Mouse (Mus musculus) c-Kit-positive CD71-negative TER-119-negative erythroid progenitor cells, embryonic 14.5 days (primary cell): ENCODE measurements at regions not wholly inside any gene's neighbourhood (a gene's known extent, or its start where the extent isn't known, plus 50 kb on each side); places are given as distances from the start of the nearest gene placed in this dataset.

Source experiments
- DNase-seq: peaks from one replicate; pipeline ENCODE4 v3.0.0-alpha.2; 2013; ENCODE audit warnings: low read depth

DNA sequence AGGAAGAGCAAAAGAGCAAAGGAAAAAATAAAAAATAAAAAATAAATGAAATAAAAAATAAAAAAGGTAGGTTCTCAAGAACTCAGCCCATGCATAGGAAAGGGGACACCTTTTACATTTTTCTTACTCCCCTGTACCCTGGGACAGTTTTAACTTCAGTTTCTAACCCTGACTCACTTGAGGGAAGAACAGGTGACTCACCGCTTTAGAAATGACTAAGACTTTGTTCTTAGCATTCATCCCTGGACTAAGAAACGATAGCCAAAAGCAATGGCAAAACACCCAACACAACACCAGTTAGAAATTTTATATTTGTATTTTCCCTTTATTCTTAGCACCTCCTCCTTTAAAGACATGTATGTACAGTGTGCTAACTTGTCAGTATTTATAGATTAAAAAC is 161.5 kb upstream of the Samsn1 start:
- no peak for DNase-seq

GRCm38 (mm10) chr16:76183105-76183504 is 161.0 kb upstream of the Samsn1 start:
- no peak for DNase-seq

DNA sequence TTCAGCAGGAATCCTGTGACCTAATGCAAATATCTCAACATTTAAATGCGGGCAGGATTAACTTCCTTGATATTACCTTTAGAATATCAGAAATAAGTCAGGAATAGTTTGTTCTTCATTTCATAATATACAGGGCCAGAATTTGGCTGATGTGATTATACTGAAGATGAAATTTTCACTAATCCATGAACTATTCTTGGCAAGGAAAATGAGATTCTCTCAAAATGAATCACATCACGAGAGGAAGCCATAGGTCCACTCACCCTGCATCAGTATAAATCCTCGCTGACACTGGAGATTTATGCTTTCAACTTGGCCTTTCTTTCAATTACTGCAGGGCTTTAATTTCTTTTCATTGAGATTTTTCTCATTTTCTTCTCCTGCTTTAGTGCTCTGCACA is 159.5 kb upstream of the Samsn1 start:
- DNase-seq, result no peak

DNA sequence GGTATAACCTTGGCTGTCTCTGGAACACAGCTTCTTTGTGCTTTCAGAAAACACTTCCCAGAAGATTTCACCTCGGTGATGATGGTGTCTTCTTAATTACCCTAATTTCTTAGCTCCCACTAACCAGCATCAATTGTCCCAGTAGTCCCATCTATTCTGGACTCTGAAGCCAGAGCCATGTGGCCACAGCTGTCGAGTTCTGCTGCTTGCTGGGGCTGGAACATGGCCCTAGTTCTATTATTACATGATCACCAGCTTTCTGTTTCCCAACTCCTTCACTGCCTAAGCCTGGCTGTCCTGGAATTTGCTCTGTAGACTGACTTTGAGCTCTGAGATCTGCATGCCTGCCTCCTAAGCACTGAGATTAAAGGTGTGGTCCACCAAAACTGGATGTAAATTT is 145.6 kb upstream of the Samsn1 start:
- DNase-seq, result no peak

DNA sequence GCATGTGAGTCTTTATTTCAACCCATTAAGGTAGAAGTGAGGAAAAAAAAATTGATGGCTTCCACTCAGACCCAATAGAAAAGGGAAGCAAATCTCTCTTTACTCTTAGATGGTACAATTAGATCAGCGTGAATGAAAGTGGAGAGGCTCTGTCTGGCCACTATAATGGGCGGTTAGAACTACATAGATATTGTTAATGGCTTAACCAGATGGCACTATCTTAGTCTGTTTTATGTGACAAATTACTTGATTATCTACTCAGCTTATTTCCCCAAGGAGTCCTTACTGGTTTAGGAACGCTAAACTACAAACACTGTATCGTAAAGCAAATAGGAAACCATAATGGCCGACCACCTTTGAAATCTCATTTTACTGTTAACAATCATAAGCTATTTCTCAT is 138.8 kb upstream of the Samsn1 start:
- no peak for DNase-seq

DNA sequence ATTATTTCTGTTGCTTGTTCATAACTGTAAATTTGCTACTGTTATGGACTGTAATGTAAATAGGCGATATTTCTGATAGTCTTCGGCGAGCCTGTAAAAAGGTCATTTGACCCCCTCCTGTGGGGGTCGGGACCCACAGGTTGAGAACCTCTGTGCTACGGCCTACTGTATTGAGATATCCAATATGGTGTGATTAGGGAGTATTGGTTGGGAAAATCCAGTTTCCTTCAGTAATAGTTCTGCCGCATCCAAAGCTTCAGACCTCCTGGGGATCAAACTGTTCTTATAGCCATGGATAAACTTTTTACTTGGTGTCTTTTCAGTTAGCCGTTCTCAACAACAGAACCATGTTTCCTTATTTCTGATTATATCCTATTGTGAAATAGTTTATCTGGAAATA is 136.5 kb upstream of the Samsn1 start:
- no peak for DNase-seq

GRCm38 (mm10) chr16:76153766-76154525 is 131.9 kb upstream of the Samsn1 start:
- no peak for DNase-seq

DNA sequence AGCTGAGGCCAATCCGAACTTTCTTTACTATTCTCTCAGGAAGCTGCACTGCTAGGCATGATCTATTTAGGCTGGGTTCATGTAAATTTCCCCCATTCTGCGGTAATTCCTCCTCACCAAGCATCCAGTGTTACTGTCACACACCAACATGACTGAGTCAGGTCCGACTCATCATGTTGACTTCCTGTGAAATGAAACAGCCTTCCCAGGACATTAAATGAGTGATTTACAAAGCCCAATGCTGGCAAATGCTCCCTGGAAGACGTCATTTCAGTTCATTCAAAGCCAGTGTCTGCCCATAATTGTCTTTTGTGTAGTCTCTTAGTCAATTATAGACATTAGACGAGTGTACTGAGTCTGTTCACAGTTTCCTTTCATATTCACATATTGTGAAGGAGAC is 127.5 kb upstream of the Samsn1 start:
- DNase-seq, result no peak

DNA sequence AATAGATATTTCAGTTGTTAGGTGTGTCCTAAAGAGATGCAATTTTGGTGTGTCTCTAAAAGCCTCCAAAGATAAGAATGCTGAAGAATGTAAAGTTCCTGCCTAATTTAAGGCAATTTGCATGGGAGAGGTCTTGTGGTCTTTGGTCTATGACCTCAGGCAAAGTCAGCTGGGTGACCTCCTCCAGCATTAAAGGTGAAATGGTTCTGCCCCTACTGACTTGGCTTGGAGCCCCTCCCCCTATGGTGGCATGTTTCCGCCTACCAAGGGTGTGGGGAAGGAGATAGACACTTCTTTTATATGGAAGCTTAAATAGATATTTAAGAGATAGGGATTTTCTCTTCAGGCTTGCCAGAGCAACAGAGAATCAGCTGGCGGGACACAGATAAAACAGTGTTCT is 111.8 kb upstream of the Samsn1 start:
- no peak for DNase-seq

DNA sequence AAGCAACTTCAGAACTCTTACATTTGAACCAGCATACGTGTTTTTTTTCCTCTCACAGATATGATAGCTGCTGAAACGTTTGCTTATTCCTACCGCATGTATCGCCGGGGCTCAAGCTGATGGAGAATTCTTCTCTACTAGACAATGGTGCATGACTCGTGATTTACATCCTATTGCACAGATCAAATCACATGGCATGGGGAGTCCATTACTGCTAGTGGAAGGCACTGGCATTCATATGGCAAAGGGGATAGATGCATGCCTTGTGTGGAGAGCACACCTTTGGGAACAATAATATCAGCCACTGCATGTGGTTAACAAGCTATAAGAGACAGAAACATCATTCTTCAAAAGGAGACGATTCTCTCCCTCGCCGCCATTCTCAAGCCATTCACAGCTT is 108.4 kb upstream of the Samsn1 start:
- DNase-seq, result no peak

GRCm38 (mm10) chr16:76129982-76130381 is 107.9 kb upstream of the Samsn1 start:
- peak; percentile 60 for DNase-seq

DNA sequence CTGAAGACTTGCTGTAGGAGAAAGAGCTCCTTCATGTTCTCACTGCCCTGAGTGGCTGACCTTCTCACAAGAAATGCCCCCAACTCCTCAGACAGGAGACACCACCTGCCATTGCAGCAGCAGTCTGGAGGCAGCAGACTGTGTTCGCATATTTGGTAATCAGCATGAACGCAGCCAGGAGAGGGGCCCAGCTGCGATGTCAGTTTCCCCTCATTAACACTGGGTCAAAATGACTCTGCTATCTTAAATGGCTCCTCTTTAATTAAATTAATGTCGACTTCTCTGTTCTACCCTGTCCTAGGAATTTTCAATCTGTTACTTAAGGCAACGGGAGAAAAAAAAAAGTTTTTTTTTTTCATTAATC is 100.9 kb upstream of the Samsn1 start:
- no peak for DNase-seq

DNA sequence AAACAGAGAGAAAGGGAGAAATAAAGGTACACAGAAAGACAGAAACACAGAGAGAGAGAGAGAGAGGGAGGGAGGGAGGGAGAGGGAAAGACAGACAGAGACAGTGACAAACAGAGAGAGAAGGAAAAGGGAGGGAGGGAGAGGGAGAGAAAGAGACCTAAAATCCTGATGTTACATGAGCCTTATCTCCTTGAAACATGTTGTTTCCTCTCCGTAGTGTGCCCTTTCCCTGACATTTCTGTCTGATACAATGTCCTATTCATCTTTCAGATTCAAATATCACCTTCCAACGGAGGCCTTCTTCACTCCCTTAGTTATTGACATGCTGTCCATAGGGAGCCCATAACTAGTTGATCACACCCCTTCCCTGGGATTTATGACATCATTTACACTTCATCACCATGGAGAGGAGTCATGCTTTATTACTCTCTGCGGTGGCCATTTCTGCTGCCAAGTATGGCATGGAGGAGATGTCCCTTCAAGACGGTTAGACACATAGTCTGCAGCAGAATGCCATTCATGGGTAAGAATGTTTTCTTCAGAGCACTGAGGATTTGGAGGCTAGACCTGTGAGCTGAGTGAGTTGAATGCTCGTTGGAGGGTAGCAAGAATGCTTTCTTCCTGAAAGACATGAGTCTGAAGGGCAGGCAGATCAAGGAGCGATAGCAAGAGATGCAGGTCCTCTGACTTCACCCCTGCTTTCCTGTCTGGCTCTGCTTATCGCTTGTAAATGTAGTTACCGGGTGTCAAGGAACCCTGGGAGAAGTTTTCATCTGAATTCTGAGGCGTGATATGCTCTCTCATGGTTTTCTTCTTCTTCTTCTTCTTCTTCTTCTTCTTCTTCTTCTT is 100.3 kb upstream of the Samsn1 start:
- peak; percentile 2 for DNase-seq

DNA sequence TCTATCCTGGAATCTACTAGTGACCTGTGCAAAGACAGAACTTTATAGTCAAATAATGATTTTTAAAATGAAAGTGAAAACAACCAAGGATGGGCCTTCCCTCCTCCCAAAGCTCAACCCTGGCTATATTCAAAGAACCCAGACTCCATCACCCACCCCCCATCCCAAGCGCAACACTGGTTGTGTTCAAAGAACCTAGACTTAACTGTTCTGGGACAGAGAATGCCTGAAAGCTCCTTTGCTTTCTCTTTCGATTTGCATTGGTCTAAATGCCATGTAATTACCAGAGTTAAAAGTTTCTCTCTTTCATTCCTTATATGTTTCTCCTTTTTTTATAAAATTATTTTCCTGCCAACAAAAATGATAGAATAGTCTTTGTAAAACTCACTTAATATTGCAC is 98.6 kb upstream of the Samsn1 start:
- no peak for DNase-seq

- no peak for DNase-seq
These were observed 88.3 kb upstream of the Samsn1 start for GRCm38 (mm10) chr16:76110383-76110782.

- no peak for DNase-seq
These were observed 86.4 kb upstream of the Samsn1 start for GRCm38 (mm10) chr16:76108464-76108863.

DNA sequence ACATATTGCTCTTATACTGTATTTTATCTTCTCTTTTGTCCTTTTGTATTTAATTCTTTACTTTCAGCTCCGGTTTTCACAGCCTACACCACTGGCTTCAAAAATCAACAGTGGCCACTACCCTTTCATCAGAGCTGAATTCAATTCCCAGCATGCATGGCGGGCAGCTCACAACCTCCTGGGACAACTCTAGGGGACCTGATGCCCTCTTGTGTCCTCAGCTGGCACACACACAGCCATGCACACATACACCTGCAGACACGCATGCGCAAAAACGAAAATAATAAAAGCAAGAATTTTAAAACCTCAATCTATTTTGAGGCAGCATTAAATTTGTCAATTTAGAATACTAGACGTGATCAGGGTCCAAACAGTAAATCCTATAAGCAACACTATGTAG is 82.6 kb upstream of the Samsn1 start:
- no peak for DNase-seq

GRCm38 (mm10) chr16:76101773-76102172 is 79.7 kb upstream of the Samsn1 start:
- DNase-seq, result no peak

GRCm38 (mm10) chr16:76097808-76098207 is 75.7 kb upstream of the Samsn1 start:
- DNase-seq, result no peak

DNA sequence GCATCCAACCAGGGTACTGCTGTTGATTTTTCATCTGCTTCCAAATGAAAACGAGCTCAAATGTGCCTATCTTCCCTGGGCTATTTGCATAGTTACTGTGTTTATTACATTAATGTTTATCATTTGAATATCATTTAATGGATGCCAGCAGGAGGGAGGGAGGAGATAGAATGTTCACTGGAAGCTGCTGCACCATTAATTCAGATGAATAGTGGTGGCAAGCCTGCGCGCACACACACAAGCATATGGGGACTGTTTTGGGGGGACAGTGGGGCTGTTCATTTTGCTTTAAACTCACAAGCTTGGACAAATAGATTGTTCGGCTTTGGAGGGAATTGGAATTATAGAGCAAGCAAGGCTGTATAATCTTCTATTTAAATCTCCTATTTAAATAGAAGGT is 74.3 kb upstream of the Samsn1 start:
- no peak for DNase-seq

GRCm38 (mm10) chr16:76085363-76085762 is 63.3 kb upstream of the Samsn1 start:
- DNase-seq, result no peak

- DNase-seq, result no peak
These were observed 60.4 kb upstream of the Samsn1 start for GRCm38 (mm10) chr16:76082465-76082864.

- no peak for DNase-seq
These were observed 57.9 kb upstream of the Samsn1 start for GRCm38 (mm10) chr16:76079761-76080502.
